Mouse (Mus musculus) kidney, embryonic 14.5 days (tissue): ENCODE measurements at regions not wholly inside any gene's neighbourhood (a gene's known extent, or its start where the extent isn't known, plus 50 kb on each side); places are given as distances from the start of the nearest gene placed in this dataset.

Source experiments
- ATAC-seq: fragments of 200-750 bp; cut with Nextera tagmentation; 2 replicates; pipeline ENCODE4 v1.8.0; 2017; ENCODE audit warnings: moderate number of reproducible peaks, mild to moderate bottlenecking, moderate TSS enrichment, moderate library complexity; ENCODE audit not compliant: low FRiP score, low TSS enrichment
- H3K27ac ChIP-seq: fragments of 300-500 bp; sonication (generic); 2 replicates; pipeline ENCODE4 v1.5.1; 2014; ENCODE audit warnings: low read depth, mild to moderate bottlenecking, low read length, moderate library complexity, mixed read lengths
- H3K27me3 ChIP-seq: fragments of 300-500 bp; sonication (generic); 2 replicates; pipeline ENCODE4 v1.6.1; 2014; ENCODE audit warnings: mild to moderate bottlenecking, low read length; ENCODE audit not compliant: control insufficient read depth, insufficient read depth
- H3K36me3 ChIP-seq: fragments of 300-500 bp; sonication (generic); 2 replicates; pipeline ENCODE4 v1.6.1; 2014; ENCODE audit warnings: low read length, mixed read lengths; ENCODE audit not compliant: control insufficient read depth, insufficient read depth
- H3K4me1 ChIP-seq: fragments of 300-500 bp; sonication (generic); 2 replicates; pipeline ENCODE4 v1.6.1; 2014; ENCODE audit warnings: low read length, mixed read lengths; ENCODE audit not compliant: control insufficient read depth, insufficient read depth
- H3K4me2 ChIP-seq: fragments of 300-500 bp; sonication (generic); replicated peaks from 2 replicates; pipeline ENCODE4 v1.6.1; 2014; ENCODE audit warnings: low read depth, mild to moderate bottlenecking, low read length
- H3K4me3 ChIP-seq: fragments of 300-500 bp; sonication (generic); 2 replicates; pipeline ENCODE4 v1.5.1; 2014; ENCODE audit warnings: mild to moderate bottlenecking, low read length
- H3K9ac ChIP-seq: fragments of 300-500 bp; sonication (generic); 2 replicates; pipeline ENCODE4 v1.6.1; 2014; ENCODE audit warnings: low read depth, mild to moderate bottlenecking, low read length, moderate library complexity
- H3K9me3 ChIP-seq: fragments of 300-500 bp; sonication (generic); 2 replicates; pipeline ENCODE4 v1.6.1; 2016; ENCODE audit warnings: low read length; ENCODE audit not compliant: control insufficient read depth
- WGBS: fragments of 180-500 bp; shearing (Covaris S2); extraction: QIAGEN DNeasy Blood & Tissue Kit; methylation state at CpG from one replicate; pipeline ENCODE4 v1.1.7; 2014; 5-methylcytosine and 5-hydroxymethylcytosine counted together

DNA sequence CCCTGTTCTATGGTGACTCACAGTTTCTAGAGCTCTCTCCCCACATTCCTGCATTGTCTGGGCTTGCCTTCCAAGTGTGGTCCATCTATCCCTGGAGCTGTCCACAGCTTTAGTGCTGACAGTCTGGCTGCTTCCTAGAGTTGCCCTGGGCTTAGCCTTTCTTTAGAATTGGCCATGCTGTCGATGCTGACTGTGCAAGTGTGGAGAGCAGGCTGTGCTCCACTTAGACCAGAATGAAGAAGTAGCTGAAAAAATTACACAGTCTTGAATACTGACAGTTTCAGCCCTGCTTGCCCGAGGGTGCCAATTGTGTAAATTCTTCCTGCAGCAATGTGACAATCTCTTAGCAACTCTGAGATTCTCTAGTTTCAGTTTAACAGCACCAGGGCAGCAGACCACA, 203.3 kb upstream of the Tmpo start:
- peak; percentile 62; the same call in 1 of the 2 replicates for ATAC-seq

DNA sequence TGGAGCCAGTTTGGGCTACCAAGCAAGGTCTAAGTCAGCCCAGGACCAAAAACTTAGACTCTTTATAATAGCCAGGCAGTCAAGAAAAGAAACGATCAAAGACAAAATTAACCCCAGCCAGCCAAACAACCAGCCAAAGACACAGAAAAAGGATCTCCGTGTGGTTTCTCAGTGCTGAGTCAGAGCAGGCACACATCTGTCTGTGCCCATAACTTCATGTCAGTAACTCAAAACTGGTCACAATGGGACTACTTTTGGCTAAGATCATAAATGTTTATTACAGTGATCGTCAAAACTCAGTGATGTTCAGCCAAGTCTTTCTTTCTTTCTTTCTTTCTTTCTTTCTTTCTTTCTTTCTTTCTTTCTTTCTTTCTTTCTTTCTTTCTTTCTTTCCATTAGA, 195.6 kb upstream of the Tmpo start:
- Histone ChIP-seq H3K36me3 (no peaks in the 10 kb centered on the region), H3K27ac (no peak overlapping the region), H3K4me3 (no peak overlapping the region), H3K9ac (no peak overlapping the region), H3K4me2 (no peak overlapping the region), H3K4me1 (no peaks in the 10 kb centered on the region), H3K9me3 (no peaks in the 10 kb centered on the region), H3K27me3 (no peaks in the 10 kb centered on the region)
- ATAC-seq: no peak
- 92% methylated on average over 3 of the region's 3 CpGs for WGBS

More for the DNA sequence above, 203.3 kb upstream of the Tmpo start:
- no peaks in the 10 kb centered on the region for H3K27me3 ChIP-seq
- 52% methylated on average over 2 of the region's 2 CpGs for WGBS
- H3K4me1 ChIP-seq: no peaks in the 10 kb centered on the region
- H3K27ac ChIP-seq: no peak overlapping the region
- H3K4me3 ChIP-seq: no peak overlapping the region
- H3K4me2 ChIP-seq: no peak overlapping the region
- H3K36me3 ChIP-seq: no peaks in the 10 kb centered on the region
- H3K9me3 ChIP-seq: no peaks in the 10 kb centered on the region
- no peak overlapping the region for H3K9ac ChIP-seq

DNA sequence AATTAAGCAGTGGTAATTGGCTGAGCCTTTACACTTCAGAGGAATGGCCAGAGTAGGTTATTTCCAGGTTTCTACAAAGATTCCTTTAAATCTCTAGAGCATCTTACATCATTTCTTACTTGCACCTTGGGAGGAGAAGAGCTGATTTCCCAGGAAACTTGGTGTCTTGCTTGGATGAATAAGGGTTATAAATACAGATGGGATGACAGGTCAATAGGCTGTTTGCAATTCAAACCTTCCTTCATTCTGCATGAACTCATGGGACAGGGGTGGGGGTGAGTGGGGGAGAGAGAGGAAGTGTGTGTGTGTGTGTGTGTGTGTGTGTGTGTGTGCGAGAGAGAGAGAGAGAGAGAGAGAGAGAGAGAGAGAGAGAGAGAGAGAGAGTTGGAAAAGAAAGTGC, 186.4 kb upstream of the Tmpo start:
- Histone ChIP-seq H3K27me3 (no peaks in the 10 kb centered on the region), H3K4me2 (no peak overlapping the region), H3K9ac (no peak overlapping the region), H3K9me3 (no peaks in the 10 kb centered on the region), H3K4me1 (no peaks in the 10 kb centered on the region), H3K4me3 (no peak overlapping the region), H3K36me3 (no peaks in the 10 kb centered on the region), H3K27ac (no peak overlapping the region)
- WGBS: 33% methylated on average over 1 of the region's 1 CpGs
- 0 out of 2 replicates have a peak, but pooled peaks have one; percentile 57 for ATAC-seq

DNA sequence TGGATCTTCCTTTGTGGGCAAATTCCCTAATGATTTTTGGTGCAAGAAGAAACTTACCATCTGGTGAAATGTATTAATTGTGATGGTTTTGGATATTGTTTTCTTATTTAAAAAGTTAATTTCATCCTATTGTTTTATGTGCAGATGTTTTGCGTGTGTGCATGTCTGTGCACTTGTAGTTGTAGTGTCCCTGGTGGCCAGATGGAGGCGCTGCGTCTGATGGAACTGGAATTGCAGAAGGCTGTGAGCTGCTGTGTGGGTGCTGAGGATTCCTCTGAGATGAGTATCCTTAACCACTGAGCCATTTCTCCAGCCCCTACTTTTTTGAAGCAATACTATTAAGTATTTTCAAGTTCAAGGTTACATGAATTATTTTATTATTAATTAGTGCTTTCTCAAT, 181.5 kb upstream of the Tmpo start:
- H3K4me1 ChIP-seq: no peaks in the 10 kb centered on the region

DNA sequence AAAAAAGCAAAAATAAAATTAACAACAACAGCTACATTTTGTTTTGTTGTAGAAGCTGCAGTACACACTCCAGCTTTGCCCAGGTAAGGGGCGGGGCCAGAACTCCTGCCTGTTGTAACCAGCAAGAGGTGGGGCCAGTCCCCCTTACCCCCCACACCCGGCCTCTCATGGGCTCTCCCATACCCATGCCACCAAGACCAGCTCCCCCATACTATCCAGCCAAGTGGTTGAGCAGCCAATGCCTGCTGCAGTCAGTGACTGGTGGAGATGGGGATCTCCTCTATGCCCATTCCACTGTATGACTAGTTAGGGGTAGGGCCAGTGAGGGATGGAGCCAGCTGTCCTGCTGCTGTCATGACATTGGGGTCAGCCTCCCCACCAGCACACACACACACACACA, 180.5 kb upstream of the Tmpo start:
- Histone ChIP-seq H3K9ac (no peak overlapping the region), H3K27me3 (no peaks in the 10 kb centered on the region), H3K27ac (no peak overlapping the region), H3K4me2 (no peak overlapping the region), H3K4me1 (no peaks in the 10 kb centered on the region), H3K4me3 (no peak overlapping the region), H3K9me3 (no peaks in the 10 kb centered on the region), H3K36me3 (no peaks in the 10 kb centered on the region)
- no peak for ATAC-seq
- WGBS: 82% methylated on average over 2 of the region's 2 CpGs

More for the DNA sequence above, 181.5 kb upstream of the Tmpo start:
- no peak for ATAC-seq
- H3K9me3 ChIP-seq: no peaks in the 10 kb centered on the region
- no peak overlapping the region for H3K27ac ChIP-seq
- no peaks in the 10 kb centered on the region for H3K36me3 ChIP-seq
- no peak overlapping the region for H3K9ac ChIP-seq
- H3K27me3 ChIP-seq: no peaks in the 10 kb centered on the region
- H3K4me3 ChIP-seq: no peak overlapping the region
- WGBS: 81% methylated on average over 3 of the region's 3 CpGs
- H3K4me2 ChIP-seq: no peak overlapping the region

DNA sequence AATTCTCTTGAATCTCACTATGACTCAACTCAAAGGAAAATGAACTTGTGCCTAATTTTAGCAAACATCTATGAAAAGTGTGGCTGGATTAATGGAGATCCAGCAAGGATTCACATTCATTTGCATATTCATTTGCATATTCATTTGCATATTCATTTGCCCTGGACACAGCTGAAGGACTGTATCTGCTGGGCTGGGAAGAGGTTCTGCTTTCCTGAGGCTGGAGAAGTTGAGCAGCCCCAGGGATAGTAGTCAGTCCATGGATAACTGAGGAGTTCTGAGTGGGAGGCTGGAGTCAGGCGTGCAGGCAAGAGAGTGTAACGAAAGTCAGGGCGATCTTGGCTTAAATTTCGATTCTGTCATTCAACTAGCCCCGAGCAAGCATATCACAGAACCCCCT, 164.3 kb upstream of the Tmpo start:
- 41% methylated on average over 5 of the region's 5 CpGs for WGBS
- H3K27ac ChIP-seq: no peak overlapping the region
- no peak overlapping the region for H3K4me2 ChIP-seq
- H3K36me3 ChIP-seq: no peaks in the 10 kb centered on the region
- H3K9me3 ChIP-seq: no peaks in the 10 kb centered on the region
- no peak overlapping the region for H3K9ac ChIP-seq
- no peak overlapping the region for H3K4me3 ChIP-seq
- no peaks in the 10 kb centered on the region for H3K4me1 ChIP-seq
- H3K27me3 ChIP-seq: no peaks in the 10 kb centered on the region
- peak; percentile 73; the same call in 1 of the 2 replicates for ATAC-seq

DNA sequence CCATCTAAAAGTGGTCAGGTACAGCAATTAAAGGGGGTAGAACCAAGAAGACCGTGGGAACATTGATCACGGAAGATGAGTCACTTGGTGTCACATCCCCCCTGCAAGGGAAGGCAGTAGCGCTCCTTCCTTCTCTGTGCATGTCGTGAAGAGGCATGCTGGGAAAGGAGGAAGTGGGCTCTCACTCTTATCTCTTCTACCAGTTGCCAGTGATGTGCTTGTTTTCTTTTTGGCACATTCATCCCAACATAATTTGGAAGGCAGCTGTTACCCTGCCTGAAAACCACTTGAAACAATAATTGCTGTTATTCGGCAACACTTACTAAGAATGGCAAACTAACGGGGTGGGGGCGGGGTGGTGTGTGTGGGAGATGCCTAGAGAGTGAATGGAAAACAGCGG, 161.0 kb upstream of the Tmpo start:
- Histone ChIP-seq H3K27me3 (no peaks in the 10 kb centered on the region), H3K36me3 (no peaks in the 10 kb centered on the region), H3K27ac (no peak overlapping the region), H3K9ac (no peak overlapping the region), H3K9me3 (no peaks in the 10 kb centered on the region), H3K4me1 (no peaks in the 10 kb centered on the region), H3K4me2 (no peak overlapping the region), H3K4me3 (no peak overlapping the region)
- WGBS: 77% methylated on average over 8 of the region's 8 CpGs
- no peak for ATAC-seq

DNA sequence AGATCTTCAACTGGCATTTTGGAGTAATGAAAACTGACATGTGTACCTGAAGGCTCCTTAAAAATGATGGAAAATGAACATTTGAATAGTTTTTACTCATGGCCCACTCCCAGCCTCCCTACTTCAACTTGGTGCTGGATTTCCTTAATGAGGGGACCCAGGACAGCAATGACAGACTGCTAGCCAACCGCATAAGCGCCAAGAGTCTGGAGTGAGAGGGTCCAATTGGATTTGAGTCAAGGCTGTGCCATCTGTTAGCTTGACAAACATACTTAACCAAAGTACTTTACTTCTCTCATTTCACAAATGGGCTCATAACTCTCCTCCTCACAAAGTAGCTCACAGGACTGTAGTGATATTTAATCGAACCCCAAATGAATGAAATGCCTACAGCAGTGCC, 158.2 kb upstream of the Tmpo start:
- Histone ChIP-seq H3K36me3 (no peaks in the 10 kb centered on the region), H3K4me2 (no peak overlapping the region), H3K27me3 (no peaks in the 10 kb centered on the region), H3K4me3 (no peak overlapping the region), H3K9me3 (no peaks in the 10 kb centered on the region), H3K4me1 (no peaks in the 10 kb centered on the region), H3K27ac (no peak overlapping the region), H3K9ac (no peak overlapping the region)
- 93% methylated on average over 3 of the region's 3 CpGs for WGBS
- ATAC-seq: no peak

DNA sequence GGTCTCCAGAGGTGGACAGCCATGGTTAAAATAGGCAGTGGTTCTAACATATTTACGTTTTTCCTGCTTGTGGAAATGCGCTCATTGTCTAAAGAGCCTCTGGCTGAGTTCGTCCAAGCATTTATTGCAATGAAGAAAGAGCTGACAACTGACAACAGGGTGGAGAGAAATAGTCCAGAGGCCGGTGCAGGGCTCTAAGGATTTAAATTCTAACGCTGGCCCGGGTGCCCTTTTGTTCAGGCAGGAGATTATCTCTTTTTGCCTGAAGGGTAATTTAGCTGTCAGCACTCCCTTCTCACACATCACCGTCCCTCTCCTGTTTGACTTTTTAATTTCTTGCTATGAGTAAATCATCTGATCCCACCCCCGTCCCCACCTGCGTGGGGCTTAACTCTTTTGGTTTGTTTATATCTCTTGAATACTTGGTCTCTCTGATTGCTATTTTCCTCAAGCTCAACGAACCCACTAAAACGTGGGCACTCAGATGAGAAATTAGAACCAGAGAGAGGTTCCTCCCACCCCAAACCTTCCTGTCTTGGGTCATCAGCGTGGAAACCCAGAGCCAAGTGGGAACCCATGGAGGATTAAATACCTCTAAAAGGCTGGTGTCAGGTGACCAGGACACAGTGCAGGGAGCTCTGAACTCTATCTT, 145.7 kb upstream of the Tmpo start:
- Histone ChIP-seq H3K9me3 (no peaks in the 10 kb centered on the region), H3K27ac (peak overlapping the region; percentile 77; the same call in 1 of the 2 replicates), H3K4me3 (no peak overlapping the region), H3K36me3 (no peaks in the 10 kb centered on the region), H3K4me1 (0 out of 2 replicates have a peak, but pooled peaks cover 8% of the 10 kb centered on the region), H3K4me2 (no peak overlapping the region), H3K27me3 (no peaks in the 10 kb centered on the region), H3K9ac (no peak overlapping the region)
- WGBS: 12% methylated on average over 12 of the region's 12 CpGs
- peak; percentile 94 for ATAC-seq
